Mouse (Mus musculus) G1E (cell line): Measurements from ENCODE around the gene Spats2.

Experiments
- CTCF ChIP-seq: IDR thresholded peaks from 2 replicates; pipeline ENCODE4 v1.5.1; 2012; ENCODE audit warnings: low read depth, low read length, inconsistent platforms, mixed read lengths
- GATA1 ChIP-seq: IDR thresholded peaks from 2 replicates; pipeline ENCODE4 v1.6.1; 2012; ENCODE audit warnings: borderline replicate concordance, low read length, inconsistent platforms, mixed read lengths
- TAL1 ChIP-seq: conservative IDR thresholded peaks from 2 replicates; pipeline ENCODE4 v1.6.1; 2012; ENCODE audit warnings: low read depth, low read length, inconsistent platforms, mixed read lengths

GRCm38 (mm10) chr15:99259730-99260252 lies 134.1 kb downstream of the Spats2 start:
- TF ChIP-seq CTCF (no peak), TAL1 (no peak), GATA1 (no peak)
